Mouse (Mus musculus) limb, embryonic 10.5 days (tissue): Measurements from ENCODE around the gene Ttc26. TPM values are rescaled to one million over a fixed set of nuclear protein-coding genes. Genes with fewer than 3 reads are reported as not detected.
"Not testable (repeated sequence)": the region's sequence is repeated elsewhere in the genome, so short reads cannot be mapped to it uniquely, and the experiment has no call there.

Experiments
- DNase-seq: peaks from one replicate; pipeline ENCODE4 v3.0.0-alpha.2; 2017; ENCODE audit warnings: low spot score
- H3K27ac ChIP-seq: fragments of 300-500 bp; sonication (generic); 2 replicates; pipeline ENCODE4 v1.5.1; 2016; ENCODE audit warnings: mild to moderate bottlenecking
- H3K27me3 ChIP-seq: fragments of 300-500 bp; sonication (generic); 2 replicates; pipeline ENCODE4 v1.6.1; 2016; ENCODE audit warnings: low read depth, mild to moderate bottlenecking; ENCODE audit not compliant: poor library complexity, severe bottlenecking
- H3K36me3 ChIP-seq: fragments of 300-500 bp; sonication (generic); 2 replicates; pipeline ENCODE4 v1.6.1; 2016; ENCODE audit warnings: mild to moderate bottlenecking, moderate library complexity
- H3K4me1 ChIP-seq: fragments of 300-500 bp; sonication (generic); 2 replicates; pipeline ENCODE4 v1.6.1; 2016
- H3K4me3 ChIP-seq: fragments of 300-500 bp; sonication (generic); 2 replicates; pipeline ENCODE4 v1.5.1; 2016; ENCODE audit warnings: mild to moderate bottlenecking, moderate library complexity
- H3K9me3 ChIP-seq: fragments of 300-500 bp; sonication (generic); replicated peaks from 2 replicates; pipeline ENCODE4 v1.6.1; 2016; ENCODE audit warnings: mild to moderate bottlenecking
- WGBS: fragments of 180-500 bp; shearing (Covaris S2); methylation state at CpG from one replicate; pipeline ENCODE4 v1.1.7; 2016; 5-methylcytosine and 5-hydroxymethylcytosine counted together
- polyA plus RNA-seq: library from polyadenylated mRNA; unstranded; fragments of >200 nt; fragmentation: Nextera tagmentation; extraction: Ambion mirVana; gene quantifications from 2 replicates; pipeline ENCODE4 v1.2.1, GENCODE M21; 2016

The Ttc26 gene
- polyA plus RNA-seq, 1 experiment from 2014 or later = 16.1 TPM

DNA sequence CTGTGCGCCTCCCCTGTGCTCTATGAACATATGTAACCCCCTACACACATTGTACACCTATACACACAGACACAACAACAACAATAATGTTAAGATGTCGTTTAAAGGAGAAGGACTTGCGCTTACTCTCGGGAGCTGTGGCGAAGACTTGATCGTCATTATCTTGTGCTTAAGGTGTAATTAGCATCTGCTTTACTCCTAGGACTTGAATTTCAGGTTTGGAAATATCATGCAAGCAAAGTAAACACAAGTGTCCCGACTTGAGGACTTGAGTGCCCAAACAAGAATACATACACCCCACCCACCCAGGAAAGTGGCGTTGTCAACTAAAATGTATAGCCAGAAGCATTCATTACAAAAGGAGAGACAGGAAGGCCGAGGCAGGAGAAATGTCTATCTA is 31.5 kb upstream of the Ttc26 start:
- peaks cover 17% of the 10 kb centered on the region for H3K4me1 ChIP-seq
- 77% methylated on average over 9 of the region's 9 CpGs for WGBS
- no peak overlapping the region for H3K4me3 ChIP-seq
- peaks cover 55% of the 10 kb centered on the region for H3K27me3 ChIP-seq
- H3K9me3 ChIP-seq = no peaks in the 10 kb centered on the region
- H3K27ac ChIP-seq = no peak overlapping the region
- no peaks in the 10 kb centered on the region for H3K36me3 ChIP-seq
- no peak for DNase-seq

GRCm38 (mm10) chr6:38351930-38352329 is 29.3 kb upstream of the Ttc26 start:
- 52% methylated on average over 4 of the region's 4 CpGs for WGBS
- Histone ChIP-seq H3K27ac (no peak overlapping the region), H3K36me3 (no peaks in the 10 kb centered on the region), H3K27me3 (peaks cover 76% of the 10 kb centered on the region), H3K4me1 (peaks cover 26% of the 10 kb centered on the region), H3K9me3 (no peaks in the 10 kb centered on the region), H3K4me3 (no peak overlapping the region)
- DNase-seq = no peak

DNA sequence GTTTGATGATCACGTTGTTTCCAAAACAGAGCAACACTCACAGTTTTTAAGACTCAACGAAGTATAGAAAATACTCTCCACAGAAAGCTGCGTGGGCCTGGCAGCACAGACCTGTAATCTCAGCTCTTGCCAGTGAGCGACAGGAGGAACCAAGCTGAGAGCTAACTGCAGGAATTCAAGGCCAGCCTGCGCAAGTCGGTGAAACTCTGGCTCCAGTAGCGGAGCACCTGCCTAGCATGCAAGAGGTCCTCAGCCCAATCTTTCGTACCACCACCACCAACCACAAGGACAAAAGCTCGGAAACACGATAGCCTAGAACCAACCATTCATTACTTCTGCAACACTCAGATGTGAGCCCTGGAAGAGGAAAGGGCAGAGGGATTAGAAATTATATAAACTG is 28.8 kb upstream of the Ttc26 start:
- Histone ChIP-seq H3K36me3 (no peaks in the 10 kb centered on the region), H3K27me3 (peaks cover 81% of the 10 kb centered on the region), H3K4me1 (peaks cover 26% of the 10 kb centered on the region), H3K4me3 (no peak overlapping the region), H3K27ac (no peak overlapping the region), H3K9me3 (no peaks in the 10 kb centered on the region)
- 13% methylated on average over 10 of the region's 10 CpGs for WGBS
- peak; percentile 37 for DNase-seq

DNA sequence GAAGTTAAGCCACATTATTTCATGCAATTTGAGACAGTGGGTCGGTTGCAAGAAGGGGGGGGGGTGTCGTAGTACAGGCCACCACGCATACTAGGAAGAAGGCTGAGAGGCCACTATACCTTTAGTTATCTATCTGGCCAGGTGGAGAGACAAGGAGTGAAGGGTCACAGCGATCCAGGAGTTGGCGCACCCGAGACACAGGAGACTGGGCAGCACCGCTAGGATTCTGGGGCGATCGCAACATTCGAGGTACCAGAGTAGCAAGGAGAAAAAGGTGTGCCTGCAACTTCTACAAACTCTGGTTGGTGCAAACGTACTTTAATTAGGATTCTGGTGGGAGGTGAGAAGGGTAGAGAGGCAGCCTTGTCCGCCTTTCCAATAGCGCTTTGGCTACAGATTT is 28.1 kb upstream of the Ttc26 start:
- Histone ChIP-seq H3K27me3 (peaks cover 88% of the 10 kb centered on the region), H3K9me3 (no peaks in the 10 kb centered on the region), H3K4me1 (peaks cover 26% of the 10 kb centered on the region), H3K4me3 (peak overlapping the region; percentile 59), H3K36me3 (no peaks in the 10 kb centered on the region), H3K27ac (no peak overlapping the region)
- DNase-seq = peak; percentile 44
- WGBS = 8% methylated on average over 13 of the region's 13 CpGs

DNA sequence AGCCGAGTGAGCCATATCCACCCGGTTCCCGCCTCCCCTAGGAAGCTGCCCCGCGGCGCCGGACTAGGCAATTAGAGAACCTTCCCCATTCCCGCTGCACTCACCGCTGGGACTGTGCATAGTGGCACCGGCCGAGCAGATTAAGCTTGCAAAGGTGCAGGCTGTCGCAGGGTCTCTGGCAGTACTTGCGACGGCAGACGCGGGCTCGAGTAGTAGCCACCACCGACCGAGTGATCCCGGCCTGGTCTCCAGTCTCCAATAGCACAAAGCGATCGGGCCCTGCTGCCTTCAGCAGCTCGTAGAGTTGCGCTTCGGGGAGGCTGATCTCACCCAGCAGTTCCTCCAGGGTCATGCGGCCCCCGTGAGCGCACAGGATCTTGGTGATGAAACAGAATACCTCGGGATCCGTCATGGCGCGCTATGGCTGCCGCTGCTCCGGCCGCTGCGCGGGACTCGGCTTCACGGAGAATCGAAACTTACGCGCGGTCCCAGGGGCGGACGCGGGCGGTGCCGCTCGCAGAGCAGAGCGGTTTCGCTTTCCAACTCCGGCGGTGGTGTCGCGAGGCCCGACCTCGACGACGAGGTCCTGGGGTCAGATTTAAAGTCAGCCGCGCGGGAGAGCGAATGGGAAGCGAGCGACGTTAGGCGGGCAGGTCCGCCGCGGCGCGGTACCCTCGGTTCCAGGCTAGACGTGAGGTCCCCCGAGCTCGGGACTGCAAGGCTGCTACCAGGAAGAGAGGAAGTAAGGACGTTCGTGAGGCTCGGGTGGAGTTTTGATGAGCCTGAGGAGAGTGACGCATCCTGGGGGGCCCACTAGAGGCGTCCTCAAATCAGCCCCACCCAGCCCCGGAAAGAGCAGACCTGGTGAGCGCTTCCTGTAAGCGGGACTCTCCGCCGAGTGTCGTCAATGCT is 27.2 kb upstream of the Ttc26 start, which contains the start of gene Zc3hav1:
TSS of gene Zc3hav1 (minus strand) at position 793 of the 912 bp plus-strand sequence.
- peak within 1 kb of the TSS; percentile 71 for H3K27ac ChIP-seq
- H3K4me1 ChIP-seq = peaks cover 26% of the 10 kb centered on the region
- peak; percentile 75 for DNase-seq
- H3K36me3 ChIP-seq = no peaks in the 10 kb centered on the region
- no peaks in the 10 kb centered on the region for H3K9me3 ChIP-seq
- peak within 1 kb of the TSS; percentile 59 for H3K4me3 ChIP-seq
- WGBS = under 1% methylated on average over 87 of the region's 87 CpGs
- peaks cover 90% of the 10 kb centered on the region for H3K27me3 ChIP-seq

- no peaks in the 10 kb centered on the region for H3K36me3 ChIP-seq
- no peaks in the 10 kb centered on the region for H3K9me3 ChIP-seq
- no peak overlapping the region for H3K27ac ChIP-seq
- DNase-seq = no peak
- peak overlapping the region; percentile 59 for H3K4me3 ChIP-seq
- 2% methylated on average over 20 of the region's 20 CpGs for WGBS
- H3K4me1 ChIP-seq = peaks cover 26% of the 10 kb centered on the region
- peaks cover 85% of the 10 kb centered on the region for H3K27me3 ChIP-seq
Measured at GRCm38 (mm10) chr6:38354723-38355353, 26.4 kb upstream of the Ttc26 start.

DNA sequence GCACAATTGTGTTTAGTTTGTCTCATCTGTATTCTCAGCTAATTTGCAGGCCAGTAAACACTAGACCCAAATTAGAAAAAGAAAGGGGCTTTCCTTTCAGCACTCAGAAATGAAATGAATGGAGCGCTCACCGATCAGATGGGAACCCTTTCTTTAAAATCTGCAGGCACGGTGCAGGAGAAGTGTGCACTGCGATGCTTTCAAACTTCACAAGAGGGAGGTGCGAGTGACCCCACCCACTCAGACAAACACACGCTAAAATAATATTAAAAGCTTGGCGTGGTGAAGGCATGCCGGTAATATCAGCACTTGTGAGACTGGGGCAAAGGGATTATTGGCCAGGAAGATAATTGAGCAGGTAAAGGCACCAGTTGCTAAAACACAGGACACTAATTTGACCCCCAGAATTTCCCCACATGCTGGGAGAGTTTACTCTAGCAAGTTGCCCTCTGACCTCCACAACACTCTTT is 25.9 kb upstream of the Ttc26 start:
- H3K27ac ChIP-seq = no peak overlapping the region
- WGBS = 4% methylated on average over 8 of the region's 8 CpGs
- peaks cover 80% of the 10 kb centered on the region for H3K27me3 ChIP-seq
- no peak for DNase-seq
- H3K4me1 ChIP-seq = peaks cover 26% of the 10 kb centered on the region
- H3K36me3 ChIP-seq = no peaks in the 10 kb centered on the region
- H3K9me3 ChIP-seq = no peaks in the 10 kb centered on the region
- no peak overlapping the region for H3K4me3 ChIP-seq

GRCm38 (mm10) chr6:38355862-38356261 is 25.4 kb upstream of the Ttc26 start:
- no peaks in the 10 kb centered on the region for H3K9me3 ChIP-seq
- no peak overlapping the region for H3K27ac ChIP-seq
- no peak overlapping the region for H3K4me3 ChIP-seq
- WGBS = 10% methylated on average over 7 of the region's 7 CpGs
- no peaks in the 10 kb centered on the region for H3K36me3 ChIP-seq
- peaks cover 26% of the 10 kb centered on the region for H3K4me1 ChIP-seq
- no peak for DNase-seq
- peaks cover 75% of the 10 kb centered on the region for H3K27me3 ChIP-seq

DNA sequence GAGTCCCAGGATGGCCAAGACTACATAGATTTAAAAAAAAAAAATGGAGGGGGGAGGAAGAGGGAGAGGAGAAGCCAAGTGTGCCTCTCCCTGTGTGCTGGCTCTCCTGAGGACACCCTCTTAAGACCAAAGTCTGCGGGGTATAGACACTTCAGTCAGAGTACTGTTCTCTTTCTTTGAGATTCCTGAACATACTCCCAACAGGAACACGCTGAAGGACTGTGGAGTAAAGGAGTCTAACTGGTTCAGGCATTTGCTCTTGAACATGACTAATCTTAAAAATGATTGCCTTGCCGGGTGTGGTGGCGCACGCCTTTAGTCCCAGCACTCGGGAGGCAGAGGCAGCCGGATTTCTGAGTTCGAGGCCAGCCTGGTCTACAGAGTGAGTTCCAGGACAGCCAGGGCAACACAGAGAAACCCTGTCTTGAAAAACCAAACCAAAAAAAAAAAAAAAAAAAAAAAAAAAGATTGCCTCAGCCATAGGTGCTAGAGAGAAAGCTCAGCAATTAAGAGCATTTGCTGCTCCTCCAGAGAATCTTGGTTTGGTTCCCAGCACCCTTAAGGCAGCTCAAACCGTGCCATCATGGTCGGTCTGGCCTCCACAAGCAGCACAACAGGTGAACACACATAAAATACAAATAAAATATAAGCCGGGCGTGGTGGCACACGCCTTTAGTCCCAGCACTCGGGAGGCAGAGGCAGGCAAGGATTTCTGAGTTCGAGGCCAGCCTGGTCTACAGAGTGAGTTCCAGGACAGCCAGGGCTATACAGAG is 24.4 kb upstream of the Ttc26 start:
- DNase-seq, H3K9me3 ChIP-seq, H3K27ac ChIP-seq, H3K4me3 ChIP-seq, H3K36me3 ChIP-seq: not testable (repeated sequence)
- peaks cover 26% of the 10 kb centered on the region for H3K4me1 ChIP-seq
- peaks cover 65% of the 10 kb centered on the region for H3K27me3 ChIP-seq
- WGBS = 81% methylated on average over 15 of the region's 15 CpGs

DNA sequence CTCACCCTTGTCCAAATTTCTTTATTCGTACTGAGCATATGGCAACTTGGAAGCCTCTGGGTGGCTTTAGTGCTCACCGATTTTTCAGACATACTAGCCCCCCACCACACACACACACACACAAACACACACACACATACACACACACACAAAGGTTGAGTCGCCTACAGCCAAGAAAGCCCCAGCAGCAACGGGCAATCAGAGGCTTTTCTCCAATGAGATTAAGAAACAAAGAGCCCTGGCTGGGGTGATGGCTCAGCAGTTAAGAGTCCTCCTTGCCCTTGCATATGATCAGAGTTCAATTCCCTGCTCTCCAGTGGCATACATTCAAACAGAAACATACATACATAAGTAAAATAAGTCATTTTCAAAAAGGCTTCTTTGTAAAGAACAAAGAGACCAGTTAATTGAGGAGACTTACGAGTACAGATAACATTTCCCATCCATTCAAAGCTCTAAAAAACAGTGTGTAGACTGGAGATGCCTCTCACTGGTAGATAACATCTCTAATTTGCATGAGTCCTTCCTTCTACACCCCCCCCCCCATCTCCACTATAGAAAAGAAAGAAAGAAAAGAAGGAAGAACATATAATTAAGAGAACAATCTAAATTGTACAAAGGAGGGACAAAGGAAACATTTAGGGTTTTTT is 23.5 kb upstream of the Ttc26 start:
- H3K4me1 ChIP-seq = peaks cover 26% of the 10 kb centered on the region
- 61% methylated on average over 5 of the region's 5 CpGs for WGBS
- no peaks in the 10 kb centered on the region for H3K9me3 ChIP-seq
- H3K4me3 ChIP-seq = no peak overlapping the region
- peaks cover 56% of the 10 kb centered on the region for H3K27me3 ChIP-seq
- H3K27ac ChIP-seq = no peak overlapping the region
- no peaks in the 10 kb centered on the region for H3K36me3 ChIP-seq
- DNase-seq = no peak

- DNase-seq = no peak
- H3K27me3 ChIP-seq = peaks cover 49% of the 10 kb centered on the region
Measured at GRCm38 (mm10) chr6:38358253-38359027, 22.8 kb upstream of the Ttc26 start.

More at GRCm38 (mm10) chr6:38358253-38359027, 22.8 kb upstream of the Ttc26 start:
- H3K27ac ChIP-seq = no peak overlapping the region
- no peaks in the 10 kb centered on the region for H3K36me3 ChIP-seq
- H3K4me1 ChIP-seq = peaks cover 23% of the 10 kb centered on the region
- WGBS = 79% methylated on average over 8 of the region's 8 CpGs
- H3K9me3 ChIP-seq = no peaks in the 10 kb centered on the region
- H3K4me3 ChIP-seq = no peak overlapping the region
